Mouse (Mus musculus): ENCODE measurements around the gene 2310009B15Rik. TPM values are rescaled to one million over a fixed set of nuclear protein-coding genes. Genes with fewer than 3 reads are reported as not detected.

Gene 2310009B15Rik
- 43.7 and 49.3 TPM in 2 replicates for polyA plus RNA-seq (2012; rRNA removed)

DNA sequence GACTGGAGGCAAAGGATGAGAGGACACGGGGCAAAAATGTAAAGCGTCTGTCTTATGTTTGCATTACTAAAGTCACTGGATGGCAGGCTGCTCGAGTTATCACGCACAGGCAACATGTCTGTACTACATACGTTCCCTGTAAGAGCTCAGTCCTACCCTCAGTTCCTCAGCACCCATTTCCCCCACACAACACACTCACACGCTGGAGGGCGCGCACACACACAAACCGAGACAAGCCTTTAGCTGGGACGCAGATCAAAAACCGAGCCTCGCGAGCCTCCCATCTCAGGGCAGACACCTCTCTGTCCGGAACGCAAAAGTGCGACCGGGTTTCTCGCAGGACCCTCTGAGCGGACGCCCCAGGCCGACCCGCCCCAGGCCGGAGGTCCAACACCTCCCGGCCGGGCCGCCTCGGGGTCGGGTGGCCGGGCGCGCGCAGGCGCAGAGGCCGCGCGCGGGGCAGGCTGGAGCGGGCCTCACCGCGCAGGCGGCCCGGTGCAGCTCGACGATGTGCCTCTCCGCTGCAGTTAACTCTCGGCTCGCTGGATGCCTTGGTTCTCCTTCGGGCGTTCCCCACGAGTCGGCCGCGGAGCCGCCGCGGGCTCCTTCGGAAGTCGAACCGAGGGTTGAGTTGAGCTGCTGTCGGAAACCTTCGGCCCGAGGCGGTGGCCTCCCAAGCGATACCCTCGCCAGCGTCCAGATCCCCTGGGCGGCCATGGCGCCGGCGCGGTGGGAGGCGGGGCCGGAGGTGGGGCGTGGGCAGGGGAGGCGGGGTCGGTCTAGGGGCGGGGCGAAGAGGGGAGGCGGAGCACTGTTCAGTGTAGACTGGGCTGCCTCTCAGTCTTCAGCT is at the start of gene 2310009B15Rik:
TSS of gene 2310009B15Rik (minus strand) at position 752 of the 850 bp plus-strand sequence.

DNA sequence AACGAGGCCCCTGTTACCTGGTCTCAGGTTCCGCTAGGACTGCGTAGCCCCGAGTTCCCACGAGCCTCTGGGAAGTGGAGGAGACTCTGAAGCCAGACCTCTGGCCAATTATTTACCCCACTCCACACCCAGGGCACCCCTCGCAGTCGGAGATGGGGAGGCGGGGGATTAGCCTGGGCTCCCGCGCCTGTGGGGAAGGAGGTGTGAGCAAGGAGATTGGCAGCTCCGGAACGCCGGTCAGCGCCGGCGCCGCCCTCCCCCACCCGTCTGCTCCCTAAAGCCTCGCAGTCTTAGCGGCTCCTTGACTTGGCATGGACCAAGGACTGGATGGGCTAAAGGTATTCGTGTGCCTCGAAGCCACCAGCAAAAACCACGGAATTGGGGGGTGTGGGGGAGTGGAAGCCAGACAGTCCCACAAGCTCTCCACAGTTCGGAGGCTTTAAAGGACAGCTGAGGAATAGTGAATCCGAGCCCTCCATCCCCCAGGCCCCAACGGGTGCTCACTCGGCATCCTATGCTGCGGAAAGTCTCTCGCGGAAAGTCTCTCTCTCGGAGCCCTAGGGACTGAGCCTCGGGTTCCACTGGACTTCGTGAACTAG is 8.0 kb downstream of the 2310009B15Rik start, which contains the start of gene Lhx9:
TSS of gene Lhx9 (minus strand) at position 67 of the 599 bp plus-strand sequence.

Other genes with a start within 250 kb of the 2310009B15Rik start
- gene Nek7, start 236.7 kb downstream of the 2310009B15Rik start, polyA plus RNA-seq (2012; rRNA removed), result 8.2 and 8.7 TPM in 2 replicates
- 55.3 and 57.1 TPM in 2 replicates for gene Lhx9, start 8.3 kb downstream of the 2310009B15Rik start, polyA plus RNA-seq (2012; rRNA removed)
- 4.7 and 5.4 TPM in 2 replicates for gene Dennd1b, start 106.6 kb upstream of the 2310009B15Rik start, polyA plus RNA-seq (2012; rRNA removed)